Mouse (Mus musculus) stomach, embryonic 14.5 days (tissue): ENCODE data around the gene Arhgef39. TPM values are rescaled to one million over a fixed set of nuclear protein-coding genes. Genes with fewer than 3 reads are reported as not detected.

Experiments
- ATAC-seq: fragments of 200-750 bp; cut with Nextera tagmentation; 2 replicates; pipeline ENCODE4 v1.8.0; 2017; ENCODE audit warnings: low read depth, moderate TSS enrichment; ENCODE audit not compliant: insufficient number of reproducible peaks, insufficient read depth, low FRiP score
- H3K27ac ChIP-seq: fragments of 300-500 bp; sonication (generic); 2 replicates; pipeline ENCODE4 v1.5.1; 2014; ENCODE audit warnings: mild to moderate bottlenecking, low read length, moderate library complexity, mixed read lengths
- H3K27me3 ChIP-seq: fragments of 300-500 bp; sonication (generic); 2 replicates; pipeline ENCODE4 v1.6.1; 2014; ENCODE audit warnings: low read length, control low read depth, mixed read lengths; ENCODE audit not compliant: control insufficient read depth, insufficient read depth
- H3K36me3 ChIP-seq: fragments of 300-500 bp; sonication (generic); 2 replicates; pipeline ENCODE4 v1.6.1; 2014; ENCODE audit warnings: mild to moderate bottlenecking, control low read depth, low read length, moderate library complexity, mixed read lengths; ENCODE audit not compliant: control insufficient read depth, insufficient read depth
- H3K4me1 ChIP-seq: fragments of 300-500 bp; sonication (generic); 2 replicates; pipeline ENCODE4 v1.6.1; 2014; ENCODE audit warnings: low read length, control low read depth, mixed read lengths; ENCODE audit not compliant: control insufficient read depth, insufficient read depth
- H3K4me2 ChIP-seq: fragments of 300-500 bp; sonication (generic); replicated peaks from 2 replicates; pipeline ENCODE4 v1.6.1; 2014; ENCODE audit warnings: low read depth, low read length, control low read depth
- H3K4me3 ChIP-seq: fragments of 300-500 bp; sonication (generic); 2 replicates; pipeline ENCODE4 v1.5.1; 2014; ENCODE audit warnings: low read depth, low read length, control low read depth
- H3K9ac ChIP-seq: fragments of 300-500 bp; sonication (generic); replicated peaks from 2 replicates; pipeline ENCODE4 v1.6.1; 2014; ENCODE audit warnings: low read depth, mild to moderate bottlenecking, control low read depth, low read length, moderate library complexity, mixed read lengths
- H3K9me3 ChIP-seq: fragments of 300-500 bp; sonication (generic); 2 replicates; pipeline ENCODE4 v1.6.1; 2016; ENCODE audit warnings: low read depth, low read length, control low read depth; ENCODE audit not compliant: control insufficient read depth
- WGBS: fragments of 180-500 bp; shearing (Covaris S2); extraction: QIAGEN DNeasy Blood & Tissue Kit; methylation state at CpG from one replicate; pipeline ENCODE4 v1.1.7; 2014; 5-methylcytosine and 5-hydroxymethylcytosine counted together
- polyA plus RNA-seq: library from polyadenylated mRNA; unstranded; fragments of >200 nt; fragmentation: Nextera tagmentation; extraction: Ambion mirVana; gene quantifications from 2 replicates; pipeline ENCODE4 v1.2.1, GENCODE M21; 2014

Arhgef39 gene
- polyA plus RNA-seq, 1 experiment from 2014 or later, result 46.8 TPM

DNA sequence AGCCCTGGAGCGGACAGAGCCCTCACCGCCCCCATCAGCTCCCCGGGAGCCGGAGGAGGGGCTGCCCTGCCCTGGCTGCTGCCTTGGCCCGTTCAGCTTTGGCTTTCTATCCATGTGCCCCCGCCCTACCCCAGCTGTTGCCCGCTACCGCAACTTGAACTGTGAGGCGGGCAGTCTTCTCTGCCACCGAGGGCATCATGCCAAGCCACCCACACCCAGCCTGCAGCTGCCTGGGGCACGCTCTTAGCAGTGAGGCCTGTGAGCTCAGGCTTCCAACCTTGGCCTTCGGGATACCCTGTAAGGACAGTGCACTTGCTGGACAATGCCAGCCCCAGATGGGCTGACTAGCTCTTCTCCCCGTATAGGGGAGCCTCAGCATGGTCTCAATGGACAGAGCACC lies 52.2 kb downstream of the Arhgef39 start:
- H3K9ac ChIP-seq, result no peak overlapping the region
- peaks cover 8% of the 10 kb centered on the region for H3K4me1 ChIP-seq
- no peak overlapping the region for H3K4me2 ChIP-seq
- no peak overlapping the region for H3K27ac ChIP-seq
- no peaks in the 10 kb centered on the region for H3K27me3 ChIP-seq
- H3K4me3 ChIP-seq, result no peak overlapping the region
- H3K9me3 ChIP-seq, result no peaks in the 10 kb centered on the region
- H3K36me3 ChIP-seq, result peaks cover 35% of the 10 kb centered on the region
- 88% methylated on average over 13 of the region's 13 CpGs for WGBS
- ATAC-seq, result no peak

Other genes with a start within 250 kb of the Arhgef39 start
- gene Atp8b5, start 232.5 kb downstream of the Arhgef39 start, polyA plus RNA-seq, result 0.17 and 0.27 TPM in 2 replicates
- 12.4 and 13.5 TPM in 2 replicates for gene Rusc2, start 117.7 kb downstream of the Arhgef39 start, polyA plus RNA-seq
- 0.22 and 0.25 TPM in 2 replicates for gene Fam166b, start 70.6 kb downstream of the Arhgef39 start, polyA plus RNA-seq
- gene Tesk1, start 57.8 kb downstream of the Arhgef39 start, polyA plus RNA-seq, result 5.4 and 7.1 TPM in 2 replicates
- 5.5 and 5.6 TPM in 2 replicates for gene Cd72, start 45.1 kb downstream of the Arhgef39 start, polyA plus RNA-seq
- gene Sit1, start 16.0 kb downstream of the Arhgef39 start, polyA plus RNA-seq, result not detected in 2 replicates
- 130 and 132 TPM in 2 replicates for gene Ccdc107, start 6.8 kb downstream of the Arhgef39 start, polyA plus RNA-seq
- 2.8 and 5.8 TPM in 2 replicates for gene Car9, start 7.3 kb upstream of the Arhgef39 start, polyA plus RNA-seq
- gene Tpm2, start 24.1 kb upstream of the Arhgef39 start, polyA plus RNA-seq, result 790 and 843 TPM in 2 replicates
- gene Creb3, start 62.6 kb upstream of the Arhgef39 start, polyA plus RNA-seq, result 56.2 and 69.8 TPM in 2 replicates
- gene Tln1, start 63.0 kb upstream of the Arhgef39 start, polyA plus RNA-seq, result 83.7 and 98.5 TPM in 2 replicates
- 41.0 and 44.5 TPM in 2 replicates for gene Rgp1, start 79.0 kb upstream of the Arhgef39 start, polyA plus RNA-seq
- 13.8 and 14.4 TPM in 2 replicates for gene Gba2, start 79.2 kb upstream of the Arhgef39 start, polyA plus RNA-seq
- 0.91 and 1.0 TPM in 2 replicates for gene Msmp, start 84.8 kb upstream of the Arhgef39 start, polyA plus RNA-seq
- 13.3 and 17.3 TPM in 2 replicates for gene Npr2, start 132.2 kb upstream of the Arhgef39 start, polyA plus RNA-seq
- 0.70 and 1.7 TPM in 2 replicates for gene Spag8, start 153.9 kb upstream of the Arhgef39 start, polyA plus RNA-seq
- gene Hint2, start 156.8 kb upstream of the Arhgef39 start, polyA plus RNA-seq, result 103 and 112 TPM in 2 replicates
- 4.5 and 5.6 TPM in 2 replicates for gene Tmem8b, start 169.3 kb upstream of the Arhgef39 start, polyA plus RNA-seq
- gene Fam221b, start 169.4 kb upstream of the Arhgef39 start, polyA plus RNA-seq, result 3.7 and 4.2 TPM in 2 replicates
- gene Olfr70, start 201.1 kb upstream of the Arhgef39 start, polyA plus RNA-seq, result not detected in 2 replicates
- gene Olfr71, start 210.6 kb upstream of the Arhgef39 start, polyA plus RNA-seq, result 0.09 TPM in 1 of 2 replicates, not detected in the other
- 0.46 and 0.78 TPM in 2 replicates for gene Hrct1, start 227.5 kb upstream of the Arhgef39 start, polyA plus RNA-seq
- gene Spaar, start 230.3 kb upstream of the Arhgef39 start, polyA plus RNA-seq, result 0.10 TPM in 1 of 2 replicates, not detected in the other